Mouse (Mus musculus) gastrocnemius, adult 8-10 months (tissue): ENCODE data around the gene Olfr492. TPM values are rescaled to one million over a fixed set of nuclear protein-coding genes. Genes with fewer than 3 reads are reported as not detected.

ENCODE experiments used
- DNase-seq, 2 experiments: peaks; one replicate each; pipeline ENCODE4 v3.0.0; 2022; ENCODE audit warnings: low spot score in 2 of 2
- total RNA-seq, 4 experiments: library from RNA; stranded (reverse); gene quantifications; 2 replicates each; pipeline ENCODE4 v1.2.4; 2022

The Olfr492 gene
- total RNA-seq: not detected

- DNase-seq: no peak
Measured at GRCm38 (mm10) chr7:108323574-108323973, at the start of gene Olfr492. Gene Olfr492 (minus strand): TSS chr7:108323674.

GRCm38 (mm10) chr7:108365035-108365434 is 41.6 kb upstream of the Olfr492 start, which contains the start of gene Olfr494:
Gene Olfr494 (plus strand): TSS chr7:108365335.
- DNase-seq: no peak

- no peak for DNase-seq
Measured at GRCm38 (mm10) chr7:108346879-108347278, 23.4 kb upstream of the Olfr492 start, which contains the start of gene Olfr493. Gene Olfr493 (minus strand): TSS chr7:108346979.

DNA sequence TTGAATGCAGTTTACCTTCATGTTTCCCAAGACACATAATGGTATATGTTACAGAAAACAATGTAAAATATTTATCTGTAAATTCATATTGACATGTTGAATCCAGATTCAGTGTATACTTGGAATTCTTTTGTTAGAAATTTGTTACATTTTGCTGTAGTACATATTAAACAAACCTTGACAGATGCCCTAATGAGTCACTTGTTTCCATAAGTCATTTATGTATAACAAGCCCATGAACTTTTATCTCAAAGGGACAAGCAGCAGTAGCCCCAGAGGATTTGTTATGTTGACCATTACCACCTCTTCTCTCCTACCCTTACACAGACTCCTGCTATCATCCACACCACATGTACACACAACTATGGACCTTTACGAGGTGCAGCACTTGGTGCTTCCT is 10.3 kb downstream of the Olfr492 start, which contains the start of gene Olfr491:
Gene Olfr491 (plus strand): TSS at position 301 of the 400 bp plus-strand sequence.
- no peak for DNase-seq

- no peak for DNase-seq
Measured at GRCm38 (mm10) chr7:108288834-108289233, 34.6 kb downstream of the Olfr492 start, which contains the start of gene Olfr490. Gene Olfr490 (minus strand): TSS chr7:108288934.

Other genes starting within 250 kb of the Olfr492 start
- gene Olfr481, start 243.8 kb downstream of the Olfr492 start, total RNA-seq: not detected
- under 1 TPM; 0.46 to 0.88 (median 0.60) TPM for gene Olfr482, start 226.1 kb downstream of the Olfr492 start, total RNA-seq
- not detected for gene Olfr483, start 222.8 kb downstream of the Olfr492 start, total RNA-seq
- not detected for gene Olfr484, start 196.2 kb downstream of the Olfr492 start, total RNA-seq
- gene Olfr485, start 163.8 kb downstream of the Olfr492 start, total RNA-seq: not detected
- not detected for gene Olfr486, start 150.9 kb downstream of the Olfr492 start, total RNA-seq
- gene Olfr487, start 109.0 kb downstream of the Olfr492 start, total RNA-seq: not detected
- not detected for gene Olfr488, start 65.3 kb downstream of the Olfr492 start, total RNA-seq
- gene Olfr490, start 34.7 kb downstream of the Olfr492 start, total RNA-seq: not detected
- gene Olfr491, start 10.2 kb downstream of the Olfr492 start, total RNA-seq: not detected
- gene Olfr493, start 23.3 kb upstream of the Olfr492 start, total RNA-seq: not detected
- not detected for gene Olfr494, start 41.7 kb upstream of the Olfr492 start, total RNA-seq
- not detected for gene Olfr495, start 69.5 kb upstream of the Olfr492 start, total RNA-seq
- not detected for gene Olfr497, start 96.7 kb upstream of the Olfr492 start, total RNA-seq
- gene Olfr498, start 141.7 kb upstream of the Olfr492 start, total RNA-seq: not detected
- gene Olfr502, start 201.4 kb upstream of the Olfr492 start, total RNA-seq: not detected
- gene Olfr503, start 220.9 kb upstream of the Olfr492 start, total RNA-seq: not detected
- not detected for gene Olfr504, start 242.1 kb upstream of the Olfr492 start, total RNA-seq